16 mouse cellular contexts compared by ENCODE assay signal in the genomic region with DNA sequence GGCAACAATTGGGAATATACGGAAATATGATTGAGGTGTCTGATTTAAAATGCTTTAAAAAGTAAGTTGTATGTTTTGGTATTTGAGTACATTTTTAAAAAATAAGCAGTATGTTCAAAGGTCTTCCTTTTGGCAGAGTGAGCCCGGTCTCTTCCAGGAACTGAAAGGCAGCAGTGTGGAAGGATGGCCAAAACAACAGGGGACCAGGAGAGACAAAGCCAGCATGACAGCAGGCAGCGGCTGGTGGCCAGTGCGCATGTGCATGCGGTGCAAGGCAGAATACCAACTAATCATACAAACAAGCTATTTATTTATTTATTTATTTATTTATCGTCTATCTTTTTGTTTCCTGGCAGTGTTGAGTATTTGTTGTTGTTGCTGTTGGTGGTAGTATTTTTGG. TPM values are rescaled to one million over a fixed set of nuclear protein-coding genes. Genes with fewer than 3 reads are reported as not detected.
A peak's percentile ranks its signal among the peaks of the same experiment; 100 is the strongest.
DNase-seq lines count a peak whose midpoint lies in the region; ATAC-seq and TF ChIP-seq lines count a peak whose summit lies in the region.
"Had no signal": no experiment of that assay in that cellular context is flagged by ENCODE, and none has a peak within 500 bp of the region (broad histone marks: within the 10 kb centered on the region; RNA-seq: fewer than 3 reads in every experiment).

No protein-coding gene starts in this region.

- TF ChIP-seq CTCF in liver, adult 2 months (IDR thresholded peaks at IDR 0.05; ENCODE audit: low read depth, low read length), result no peak

- H3K9ac ChIP-seq in heart, embryonic 12.5 days, result no peak overlapping the region
- H3K9ac ChIP-seq in liver, adult 2 months (ENCODE audit: low read depth, low read length), result no peak overlapping the region
- H3K9ac ChIP-seq: hindbrain, embryonic 15.5 days; limb, embryonic 13.5 days; lung, embryonic 15.5 days had no signal

- H3K27me3 ChIP-seq in heart, embryonic 12.5 days (replicated peaks), result no peaks in the 10 kb centered on the region
- H3K27me3 ChIP-seq in liver, adult 2 months (ENCODE audit: control insufficient read depth, insufficient read depth, low read length), result no peaks in the 10 kb centered on the region
- H3K27me3 ChIP-seq in midbrain, embryonic 10.5 days (ENCODE audit: low read depth, poor library complexity, severe bottlenecking), result no peaks in the 10 kb centered on the region
- H3K27me3 ChIP-seq: hindbrain, embryonic 15.5 days; limb, embryonic 13.5 days; lung, embryonic 15.5 days had no signal

- WGBS in heart, embryonic 12.5 days, result 88% methylated on average over 6 of the region's 6 CpGs
- 61% methylated on average over 6 of the region's 6 CpGs for WGBS in liver, adult 2 months
- 88% methylated on average over 6 of the region's 6 CpGs for WGBS in midbrain, embryonic 10.5 days

- H3K9me3 ChIP-seq in heart, embryonic 12.5 days (replicated peaks), result 0 out of 2 replicates have a peak, but pooled peaks cover 4% of the 10 kb centered on the region
- no peaks in the 10 kb centered on the region for H3K9me3 ChIP-seq in midbrain, embryonic 10.5 days (replicated peaks)
- H3K9me3 ChIP-seq: hindbrain, embryonic 15.5 days; limb, embryonic 13.5 days; lung, embryonic 15.5 days had no signal

- DNase-seq in heart, adult 18-20 months, result peak; percentile 26 to 30
- peak; percentile 40 for DNase-seq in liver, adult 2 months (ENCODE audit: extremely low read depth, low read depth, low spot score)
- DNase-seq in liver, result no peak
- peak; percentile 86 for DNase-seq in brain, adult 2 months (ENCODE audit: low read depth, low spot score)
- peak; percentile 94 to 96 for DNase-seq in cerebellum, postnatal 10 days
- no peak for DNase-seq in adrenal gland, adult 8-10 months
- DNase-seq in midbrain, embryonic 10.5 days (ENCODE audit: low spot score), result no peak
- DNase-seq: layer of hippocampus, postnatal 36 days; midbrain, embryonic 14.5 days; thymus, adult 2 months had no signal

- no peak for TF ChIP-seq POLR2A in liver, adult 2 months (IDR thresholded peaks at IDR 0.05; ENCODE audit: extremely low read depth, insufficient read depth, low read length)

- no peak for ATAC-seq in heart, embryonic 12.5 days (ENCODE audit: insufficient number of reproducible peaks, low FRiP score)

- no peaks in the 10 kb centered on the region for H3K79me2 ChIP-seq in liver, adult 2 months (ENCODE audit: control insufficient read depth, insufficient read depth, low read length)

- H3K4me1 ChIP-seq in heart, embryonic 12.5 days (replicated peaks), result no peaks in the 10 kb centered on the region
- no peaks in the 10 kb centered on the region for H3K4me1 ChIP-seq in liver, adult 2 months (ENCODE audit: control insufficient read depth, insufficient read depth, low read length)
- H3K4me1 ChIP-seq in midbrain, embryonic 10.5 days, result peaks cover 11% of the 10 kb centered on the region; the same call in 1 of the 2 replicates
- H3K4me1 ChIP-seq: hindbrain, embryonic 15.5 days; limb, embryonic 13.5 days; lung, embryonic 15.5 days had no signal

- no peak overlapping the region for H3K4me3 ChIP-seq in heart, embryonic 12.5 days
- no peak overlapping the region for H3K4me3 ChIP-seq in liver, adult 2 months (ENCODE audit: insufficient read depth, low read depth, low read length)
- H3K4me3 ChIP-seq in midbrain, embryonic 10.5 days, result no peak overlapping the region
- H3K4me3 ChIP-seq: erythroblast, embryonic 14.5 days; hindbrain, embryonic 15.5 days; limb, embryonic 13.5 days; lung, embryonic 15.5 days had no signal

- no peak overlapping the region for H3K27ac ChIP-seq in heart, embryonic 12.5 days (ENCODE audit: poor library complexity, severe bottlenecking)
- no peak overlapping the region for H3K27ac ChIP-seq in liver, adult 2 months (replicated peaks; ENCODE audit: insufficient read depth, low read depth, low read length)
- no peak overlapping the region for H3K27ac ChIP-seq in midbrain, embryonic 10.5 days (replicated peaks)
- H3K27ac ChIP-seq: hindbrain, embryonic 15.5 days; kidney, postnatal 0 days; limb, embryonic 13.5 days; lung, embryonic 15.5 days had no signal

- H3K4me2 ChIP-seq in heart, embryonic 12.5 days, result no peak overlapping the region
- H3K4me2 ChIP-seq: hindbrain, embryonic 15.5 days; limb, embryonic 13.5 days; lung, embryonic 15.5 days had no signal

- no peaks in the 10 kb centered on the region for H3K36me3 ChIP-seq in heart, embryonic 12.5 days
- H3K36me3 ChIP-seq in liver, adult 2 months (ENCODE audit: control insufficient read depth, insufficient read depth, low read length), result no peaks in the 10 kb centered on the region
- no peaks in the 10 kb centered on the region for H3K36me3 ChIP-seq in midbrain, embryonic 10.5 days
- H3K36me3 ChIP-seq: hindbrain, embryonic 15.5 days; limb, embryonic 13.5 days; lung, embryonic 15.5 days had no signal

RNA-seq across cellular contexts. Expression of a gene that starts 59.9 kb away (rescaled TPM):
- 10 to 100 TPM; 26.8 to 31.6 TPM for total RNA-seq in heart, adult 18-20 months (2021)
- polyA plus RNA-seq in heart, embryonic 12.5 days (2016; fragmentation: Nextera tagmentation; extraction: Ambion mirVana), result 29.8 and 32.8 TPM in 2 replicates
- total RNA-seq in liver, adult 2 months (2014; rRNA removed), result 13.2 and 13.6 TPM in 2 replicates
- polyA plus RNA-seq in liver, adult 2 months (2012; rRNA removed), result 2.6 and 3.0 TPM in 2 replicates
- 10 to 100 TPM; 38.5 to 49.1 (median 42.1) TPM for total RNA-seq in adrenal gland, adult 8-10 months (2022)
- 58.8 and 59.9 TPM in 2 replicates for polyA plus RNA-seq in midbrain, embryonic 10.5 days (2016; fragmentation: Nextera tagmentation; extraction: Ambion mirVana)

Comparison
In these comparisons a context has a peak if more than half of its experiments do, and no peak if none do; other contexts are left out.
1. DNase-seq: peak in heart, adult 18-20 months (2 of 2), liver, adult 2 months (single experiment), brain, adult 2 months (single experiment) and cerebellum, postnatal 10 days (2 of 2); none in liver (single experiment), adrenal gland, adult 8-10 months (single experiment) and midbrain, embryonic 10.5 days (single experiment).